Mouse (Mus musculus) gastrocnemius, postnatal 4 days (tissue): ENCODE data around the gene Vrk2. TPM values are rescaled to one million over a fixed set of nuclear protein-coding genes. Genes with fewer than 3 reads are reported as not detected.
A peak's percentile ranks its signal among the peaks of the same experiment; 100 is the strongest.

ENCODE experiments used
- DNase-seq, 2 experiments: peaks; one replicate each; pipeline ENCODE4 v3.0.0; 2021 to 2022; ENCODE audit warnings: low spot score in 2 of 2, mixed read lengths in 2 of 2
- total RNA-seq, 2 experiments: library from RNA; stranded (reverse); gene quantifications; 2 replicates each; pipeline ENCODE4 v1.2.3; 2021

Gene Vrk2
- total RNA-seq, 2 experiments from 2014 or later: 11.4 to 12.6 TPM

- no peak for DNase-seq
Observed at GRCm38 (mm10) chr11:26585409-26586366, 8.1 kb downstream of the Vrk2 start.

DNA sequence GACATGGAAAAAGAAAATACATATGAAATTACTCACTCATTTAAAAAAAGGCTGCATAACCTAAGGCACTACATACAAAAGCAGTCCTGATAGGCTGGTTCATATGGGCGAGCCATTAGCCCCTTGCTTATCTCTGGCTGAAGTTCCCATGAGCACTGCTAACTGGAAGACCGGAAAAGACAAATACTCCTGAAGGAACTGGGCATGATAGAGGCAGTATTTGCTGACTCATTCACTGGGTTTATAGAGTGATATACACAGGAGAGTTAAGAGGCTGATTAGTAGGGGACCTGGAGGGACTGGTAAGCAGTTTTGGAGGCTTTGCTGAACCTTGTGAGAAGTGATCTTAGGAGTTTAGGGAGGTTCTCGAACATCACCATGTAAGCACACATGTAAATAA lies 42.2 kb downstream of the Vrk2 start:
- no peak for DNase-seq

GRCm38 (mm10) chr11:26537816-26538215 lies 56.0 kb downstream of the Vrk2 start:
- DNase-seq: no peak

DNA sequence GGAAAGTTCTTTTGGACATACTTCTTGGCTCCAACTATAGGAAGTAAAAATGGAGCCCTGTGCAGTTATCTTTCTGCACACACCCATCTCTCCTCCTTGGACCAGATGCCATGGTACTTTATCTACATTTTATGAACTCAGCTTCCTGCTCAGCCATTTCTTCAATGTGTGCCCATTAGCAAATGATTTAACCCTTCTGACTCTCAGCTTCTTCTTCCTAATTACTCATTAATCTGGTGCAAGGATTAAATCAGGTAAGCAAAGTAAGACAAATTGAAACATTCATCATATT lies 60.0 kb downstream of the Vrk2 start:
- DNase-seq: no peak

GRCm38 (mm10) chr11:26532994-26533827 lies 60.6 kb downstream of the Vrk2 start:
- DNase-seq: no peak

GRCm38 (mm10) chr11:26526861-26527260 lies 66.9 kb downstream of the Vrk2 start:
- no peak for DNase-seq

DNA sequence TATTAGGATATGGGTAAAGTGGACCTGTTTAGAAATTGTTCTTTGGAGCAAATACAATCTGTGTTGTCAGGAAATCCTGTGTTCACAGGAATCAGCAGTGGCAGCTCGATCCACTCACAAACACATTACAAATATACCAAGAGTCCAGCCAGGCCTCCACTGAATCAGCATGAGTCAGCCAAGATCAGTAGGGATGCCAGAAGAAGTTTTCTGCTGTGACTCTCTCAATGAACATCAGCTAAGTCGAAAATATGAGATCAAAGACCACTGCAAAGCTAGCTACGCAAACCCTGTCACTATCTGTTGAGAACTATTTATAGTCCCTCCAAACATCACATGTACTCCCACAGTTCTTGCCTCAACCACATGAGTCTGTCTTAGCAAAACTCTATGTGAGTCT lies 74.8 kb downstream of the Vrk2 start:
- DNase-seq: no peak

GRCm38 (mm10) chr11:26516086-26516485 lies 77.7 kb downstream of the Vrk2 start:
- DNase-seq: no peak

- no peak for DNase-seq
Observed at GRCm38 (mm10) chr11:26513683-26514082, 80.1 kb downstream of the Vrk2 start.

- no peak for DNase-seq
Observed at GRCm38 (mm10) chr11:26495951-26496350, 97.8 kb downstream of the Vrk2 start.

- DNase-seq: peak in 1 of 2 experiments; percentile 11
Observed at GRCm38 (mm10) chr11:26489761-26490466, 103.9 kb downstream of the Vrk2 start.

- DNase-seq: no peak
Observed at GRCm38 (mm10) chr11:26481691-26482242, 112.0 kb downstream of the Vrk2 start.

- DNase-seq: no peak
Observed at GRCm38 (mm10) chr11:26477037-26477739, 116.6 kb downstream of the Vrk2 start.

DNA sequence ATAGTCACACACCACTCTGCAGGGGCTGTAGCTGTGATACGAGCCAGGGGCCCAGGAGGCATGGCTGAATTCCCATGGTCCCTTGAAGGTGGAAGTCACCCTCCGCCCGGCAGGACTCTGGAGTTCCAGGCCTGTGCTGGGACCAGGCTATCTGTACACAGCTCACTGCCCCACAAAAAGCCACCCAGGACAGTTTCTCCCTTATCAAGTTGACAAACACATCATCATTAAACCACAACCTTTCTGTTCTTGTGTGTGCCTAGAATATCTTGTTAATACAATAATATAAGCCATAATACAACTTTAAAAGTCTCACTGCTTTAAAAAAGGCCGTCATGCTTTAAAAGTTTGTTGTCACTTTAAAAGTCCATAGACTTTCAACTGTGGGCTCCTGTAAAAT lies 139.7 kb downstream of the Vrk2 start:
- DNase-seq: no peak

DNA sequence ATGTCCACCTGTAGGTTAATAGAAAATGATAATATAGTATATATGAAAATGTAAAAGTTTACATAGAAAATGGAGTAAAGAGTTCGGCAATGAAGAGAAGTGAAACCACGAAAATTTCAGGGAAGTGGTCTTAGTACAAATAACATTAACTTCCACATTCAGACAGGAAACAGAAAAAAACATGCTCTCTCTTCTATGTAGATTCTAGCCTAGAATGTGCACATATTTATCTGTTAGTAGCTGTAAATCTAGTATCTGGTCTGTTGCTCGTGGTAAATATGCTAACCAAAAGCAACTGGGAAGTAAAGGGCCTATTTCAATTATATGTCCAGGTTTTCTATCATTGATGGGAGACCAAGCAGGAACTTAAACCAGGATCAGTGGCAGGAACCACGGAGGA lies 141.1 kb downstream of the Vrk2 start:
- no peak for DNase-seq

DNA sequence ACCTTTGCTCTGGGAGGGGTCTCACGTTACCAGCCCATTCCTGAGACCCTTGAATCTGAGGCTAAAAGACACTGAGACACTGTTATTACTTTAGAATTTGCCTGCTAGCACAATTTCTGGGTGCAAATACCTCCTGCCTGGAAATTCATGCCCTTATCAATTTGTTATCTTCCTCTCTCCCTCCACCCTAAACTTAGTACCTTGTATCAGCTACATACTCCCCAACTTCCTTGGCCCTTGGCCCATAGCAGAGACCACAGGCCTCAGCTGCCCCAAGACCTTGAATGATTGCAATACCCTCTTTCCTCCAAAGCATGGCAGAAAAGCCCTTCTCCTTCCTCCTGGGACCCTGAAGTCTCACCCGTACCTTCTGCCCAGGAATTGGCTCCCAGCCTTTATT lies 142.6 kb downstream of the Vrk2 start:
- DNase-seq: no peak

DNA sequence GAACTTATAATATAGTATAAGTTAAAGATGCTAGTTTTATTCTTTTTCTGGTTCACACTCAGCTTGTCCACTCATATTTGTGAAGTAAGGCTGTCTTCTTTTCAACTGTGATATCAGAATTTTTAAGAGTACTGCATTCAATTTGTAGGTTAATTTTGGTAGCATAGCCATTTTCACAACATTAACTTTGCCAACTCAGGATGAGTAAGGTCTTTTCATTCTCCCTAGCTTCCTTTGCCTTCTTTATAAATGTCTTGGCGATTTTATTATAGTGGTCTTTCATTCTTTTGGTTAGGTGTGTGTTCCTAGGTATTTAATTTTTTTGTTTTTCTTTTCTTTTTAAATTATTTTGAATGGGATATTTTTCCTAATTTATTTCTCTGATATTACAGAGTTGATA lies 143.2 kb downstream of the Vrk2 start:
- no peak for DNase-seq

GRCm38 (mm10) chr11:26449789-26450188 lies 144.0 kb downstream of the Vrk2 start:
- no peak for DNase-seq

DNA sequence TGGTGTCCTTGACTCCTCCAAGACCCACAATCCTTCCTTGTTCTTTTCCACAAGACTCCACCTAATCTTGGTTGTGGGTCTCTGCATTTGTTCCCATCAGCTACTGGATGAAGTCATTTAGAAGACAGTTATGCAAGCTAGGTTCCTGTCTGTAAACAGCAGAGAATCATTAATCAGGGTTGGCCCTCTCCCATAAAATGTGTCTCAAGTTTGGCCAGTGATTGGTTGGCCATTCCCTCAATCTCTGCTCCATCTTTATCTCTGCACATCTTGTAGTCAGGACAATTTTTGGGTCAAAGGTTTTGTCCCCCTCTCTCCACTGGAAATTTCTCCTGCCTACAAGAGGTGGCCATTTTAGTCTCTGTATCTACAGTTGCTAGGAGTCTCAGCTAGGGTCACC lies 149.4 kb downstream of the Vrk2 start:
- no peak for DNase-seq

GRCm38 (mm10) chr11:26441121-26441520 lies 152.7 kb downstream of the Vrk2 start:
- DNase-seq: no peak

- no peak for DNase-seq
Observed at GRCm38 (mm10) chr11:26437818-26438217, 156.0 kb downstream of the Vrk2 start.
